ENCODE assay signal across 9 mouse cellular contexts in the genomic region with DNA sequence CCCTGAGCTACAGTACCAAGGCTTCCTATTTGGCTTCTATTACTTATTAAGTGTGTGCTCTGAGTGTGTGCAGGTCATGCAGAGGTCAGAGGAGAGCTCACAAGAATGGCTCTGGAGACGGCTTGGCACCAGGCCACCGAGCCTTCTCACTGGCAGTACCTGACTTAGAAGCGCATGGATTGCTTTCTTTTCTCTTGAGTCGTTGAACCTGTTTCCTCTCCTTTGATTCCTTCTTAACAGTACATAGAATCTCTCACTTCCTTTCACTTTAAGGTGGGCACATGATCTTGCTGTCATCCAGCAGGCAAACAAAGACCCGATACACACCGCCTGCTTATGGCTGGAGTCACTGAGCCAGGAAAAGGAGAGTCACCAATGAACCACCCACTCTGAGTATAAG.
DNase-seq lines count a peak whose midpoint lies in the region; ATAC-seq lines count a peak whose summit lies in the region.
"Had no signal": no experiment of that assay in that cellular context is flagged by ENCODE, and none has a peak within 500 bp of the region (broad histone marks: within the 10 kb centered on the region; RNA-seq: fewer than 3 reads in every experiment).

No protein-coding gene starts in this region.

- H3K9me3 ChIP-seq in heart, embryonic 12.5 days (replicated peaks) = no peaks in the 10 kb centered on the region
- H3K9me3 ChIP-seq: G1E had no signal

- peaks cover 21% of the 10 kb centered on the region for H3K4me1 ChIP-seq in heart, embryonic 12.5 days (replicated peaks)

- intact Hi-C loops in heart, postnatal 25 days (cut with DNase I) = no loop called here
- intact Hi-C loops in left cerebral cortex, postnatal 25 days (cut with DNase I) = no loop called here

- peak; percentile 38 to 46 for DNase-seq in heart, adult 18-20 months
- DNase-seq in heart, postnatal 25 days (ENCODE audit: low spot score) = no peak
- peak; percentile 87 for DNase-seq in kidney, postnatal 10 days
- peak; percentile 39 for DNase-seq in thymus, postnatal 0 days (ENCODE audit: low spot score)
- DNase-seq in neural tube, embryonic 10.5 days (ENCODE audit: extremely low spot score, low spot score) = no peak
- DNase-seq in embryo, embryonic 9.5 days (ENCODE audit: extremely low spot score) = no peak
- DNase-seq in left cerebral cortex, postnatal 25 days (ENCODE audit: low spot score in 2 of 2) = no peak

- peak; percentile 48; the same call in 1 of the 2 replicates for ATAC-seq in heart, embryonic 12.5 days (ENCODE audit: insufficient number of reproducible peaks, low FRiP score)

- peak overlapping the region; percentile 57; the same call in 1 of the 2 replicates for H3K27ac ChIP-seq in heart, embryonic 12.5 days (ENCODE audit: poor library complexity, severe bottlenecking)

- H3K4me2 ChIP-seq in heart, embryonic 12.5 days = peak overlapping the region; percentile 40

- H3K9ac ChIP-seq in heart, embryonic 12.5 days = no peak overlapping the region; the same call in 1 of the 2 replicates

- H3K36me3 ChIP-seq in heart, embryonic 12.5 days = 0 out of 2 replicates have a peak, but pooled peaks cover 3% of the 10 kb centered on the region

- no peak overlapping the region for H3K4me3 ChIP-seq in heart, embryonic 12.5 days

- no peaks in the 10 kb centered on the region for H3K27me3 ChIP-seq in heart, embryonic 12.5 days (replicated peaks)

- 34% methylated on average over 6 of the region's 6 CpGs for WGBS in heart, embryonic 12.5 days

Comparison
In these comparisons a context has a peak if more than half of its experiments do, and no peak if none do; other contexts are left out.
1. DNase-seq: peak in heart, adult 18-20 months (2 of 2), kidney, postnatal 10 days (single experiment) and thymus, postnatal 0 days (single experiment); none in heart, postnatal 25 days (single experiment), neural tube, embryonic 10.5 days (single experiment), embryo, embryonic 9.5 days (single experiment) and left cerebral cortex, postnatal 25 days (0 of 2).